Mouse (Mus musculus) forebrain, embryonic 14.5 days (tissue): ENCODE data around the gene Kalrn. TPM values are rescaled to one million over a fixed set of nuclear protein-coding genes. Genes with fewer than 3 reads are reported as not detected.

Source experiments
- ATAC-seq: fragments of 200-750 bp; cut with Nextera tagmentation; 2 replicates; pipeline ENCODE4 v1.8.0; 2017; ENCODE audit warnings: mild to moderate bottlenecking, moderate library complexity
- DNase-seq: peaks from one replicate; pipeline ENCODE4 v3.0.0-alpha.2; 2015; ENCODE audit warnings: low spot score
- H3K27ac ChIP-seq: fragments of 300-500 bp; sonication (generic); 2 replicates; pipeline ENCODE4 v1.5.1; 2014; ENCODE audit warnings: low read depth, mild to moderate bottlenecking, control low read depth, low read length, moderate library complexity
- H3K27me3 ChIP-seq: fragments of 300-500 bp; sonication (generic); replicated peaks from 2 replicates; pipeline ENCODE4 v1.6.1; 2014; ENCODE audit warnings: low read length, control low read depth, mixed read lengths; ENCODE audit not compliant: control insufficient read depth, insufficient read depth
- H3K36me3 ChIP-seq: fragments of 300-500 bp; sonication (generic); 2 replicates; pipeline ENCODE4 v1.6.1; 2014; ENCODE audit warnings: low read length, control low read depth; ENCODE audit not compliant: control insufficient read depth, insufficient read depth
- H3K4me1 ChIP-seq: fragments of 300-500 bp; sonication (generic); 2 replicates; pipeline ENCODE4 v1.6.1; 2014; ENCODE audit warnings: antibody characterized with exemption, low read length, control low read depth; ENCODE audit not compliant: control insufficient read depth, insufficient read depth
- H3K4me2 ChIP-seq: fragments of 300-500 bp; sonication (generic); 2 replicates; pipeline ENCODE4 v1.6.1; 2014; ENCODE audit warnings: mild to moderate bottlenecking, control low read depth, low read length
- H3K4me3 ChIP-seq: fragments of 300-500 bp; sonication (generic); 2 replicates; pipeline ENCODE4 v1.5.1; 2014; ENCODE audit warnings: low read depth, low read length, control low read depth
- H3K9ac ChIP-seq: fragments of 300-500 bp; sonication (generic); 2 replicates; pipeline ENCODE4 v1.6.1; 2014; ENCODE audit warnings: mild to moderate bottlenecking, low read length, control low read depth, moderate library complexity
- H3K9me3 ChIP-seq: fragments of 300-500 bp; sonication (generic); replicated peaks from 2 replicates; pipeline ENCODE4 v1.6.1; 2016; ENCODE audit warnings: low read length, control low read depth, mixed read lengths; ENCODE audit not compliant: control insufficient read depth
- WGBS: fragments of 180-500 bp; shearing (Covaris S2); extraction: QIAGEN DNeasy Blood & Tissue Kit; methylation state at CpG from one replicate; pipeline ENCODE4 v1.1.7; 2014; 5-methylcytosine and 5-hydroxymethylcytosine counted together
- polyA plus RNA-seq: library from polyadenylated mRNA; unstranded; fragments of >200 nt; fragmentation: Nextera tagmentation; extraction: Ambion mirVana; gene quantifications from 2 replicates; pipeline ENCODE4 v1.2.1, GENCODE M21; 2014

Kalrn gene
- polyA plus RNA-seq, 1 experiment from 2014 or later, result 19.7 TPM

DNA sequence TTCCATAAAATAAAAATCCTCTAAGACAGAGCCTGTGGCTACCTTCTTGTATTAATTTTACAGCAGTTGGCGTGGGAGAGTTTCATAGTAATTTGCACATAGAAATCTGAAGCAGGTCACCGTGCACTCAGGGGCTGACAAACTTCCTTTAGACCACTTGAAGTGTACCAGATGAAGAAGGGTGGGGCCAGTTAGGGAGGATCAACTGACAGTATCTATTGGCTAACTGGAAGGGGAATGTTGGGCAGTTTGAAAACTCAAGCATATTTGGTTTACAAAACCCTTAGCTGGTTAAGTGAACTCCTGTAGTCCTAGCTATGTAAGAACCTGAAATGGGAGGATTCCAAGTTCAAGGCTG lies 606.1 kb downstream of the Kalrn start:
- peaks cover 8% of the 10 kb centered on the region; the same call in 1 of the 2 replicates for H3K4me1 ChIP-seq
- peak overlapping the region; percentile 91 for H3K4me2 ChIP-seq
- H3K27me3 ChIP-seq, result no peaks in the 10 kb centered on the region
- H3K36me3 ChIP-seq, result peaks cover 16% of the 10 kb centered on the region
- peak overlapping the region; percentile 80 for H3K4me3 ChIP-seq
- H3K27ac ChIP-seq, result no peak overlapping the region
- peak overlapping the region; percentile 85; the same call in 1 of the 2 replicates for H3K9ac ChIP-seq
- 72% methylated on average over 2 of the region's 2 CpGs for WGBS
- H3K9me3 ChIP-seq, result no peaks in the 10 kb centered on the region
- ATAC-seq (peak; percentile 24; the same call in 1 of the 2 replicates), DNase-seq (no peak)

DNA sequence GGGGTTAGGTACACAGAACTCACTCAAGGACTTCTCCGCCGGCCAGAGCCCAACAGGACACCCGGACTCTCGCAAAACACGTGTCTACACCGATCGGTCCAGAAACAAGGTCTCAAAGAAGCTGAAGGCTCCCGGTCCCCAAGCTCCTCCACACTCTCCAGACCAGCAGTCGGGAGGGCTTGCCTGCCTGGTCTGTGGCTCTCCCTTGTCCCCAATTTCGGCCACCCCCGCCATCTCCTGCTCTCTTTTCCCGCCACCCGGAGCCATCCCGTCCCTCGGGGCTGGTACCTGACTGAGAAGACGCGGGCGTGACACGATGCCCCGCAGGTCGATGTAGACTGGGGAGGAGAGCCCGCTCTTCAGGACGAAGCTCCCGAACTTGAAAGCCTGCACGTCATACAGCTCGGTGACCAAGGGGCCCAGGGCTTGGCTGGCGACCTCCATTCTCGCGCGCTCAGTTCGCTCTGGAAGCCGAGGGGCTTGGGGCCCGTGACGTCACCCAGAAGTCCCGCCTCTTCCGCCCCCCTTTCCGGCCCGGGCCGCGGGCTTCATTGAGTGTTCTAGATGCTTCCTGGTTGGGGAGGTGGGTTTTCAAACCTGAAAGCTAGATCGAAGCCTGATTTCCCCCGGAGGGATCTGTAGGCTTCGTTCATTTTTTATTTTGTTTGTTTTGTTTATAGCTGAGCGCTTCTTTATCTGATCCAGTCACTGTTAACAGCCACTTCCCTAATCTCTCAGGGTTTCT lies 606.6 kb downstream of the Kalrn start, which contains the start of gene Umps:
TSS of gene Umps (minus strand) at position 501 of the 745 bp plus-strand sequence.
- Histone ChIP-seq H3K27me3 (no peaks in the 10 kb centered on the region), H3K27ac (no peak within 1 kb of the TSS), H3K4me3 (peak within 1 kb of the TSS; percentile 80), H3K9me3 (no peaks in the 10 kb centered on the region), H3K4me1 (peaks cover 8% of the 10 kb centered on the region; the same call in 1 of the 2 replicates), H3K4me2 (peak within 1 kb of the TSS; percentile 91), H3K9ac (peak within 1 kb of the TSS; percentile 85), H3K36me3 (peaks cover 21% of the 10 kb centered on the region)
- ATAC-seq (peak; percentile 96), DNase-seq (peak; percentile 92)
- WGBS, result 1% methylated on average over 44 of the region's 44 CpGs

DNA sequence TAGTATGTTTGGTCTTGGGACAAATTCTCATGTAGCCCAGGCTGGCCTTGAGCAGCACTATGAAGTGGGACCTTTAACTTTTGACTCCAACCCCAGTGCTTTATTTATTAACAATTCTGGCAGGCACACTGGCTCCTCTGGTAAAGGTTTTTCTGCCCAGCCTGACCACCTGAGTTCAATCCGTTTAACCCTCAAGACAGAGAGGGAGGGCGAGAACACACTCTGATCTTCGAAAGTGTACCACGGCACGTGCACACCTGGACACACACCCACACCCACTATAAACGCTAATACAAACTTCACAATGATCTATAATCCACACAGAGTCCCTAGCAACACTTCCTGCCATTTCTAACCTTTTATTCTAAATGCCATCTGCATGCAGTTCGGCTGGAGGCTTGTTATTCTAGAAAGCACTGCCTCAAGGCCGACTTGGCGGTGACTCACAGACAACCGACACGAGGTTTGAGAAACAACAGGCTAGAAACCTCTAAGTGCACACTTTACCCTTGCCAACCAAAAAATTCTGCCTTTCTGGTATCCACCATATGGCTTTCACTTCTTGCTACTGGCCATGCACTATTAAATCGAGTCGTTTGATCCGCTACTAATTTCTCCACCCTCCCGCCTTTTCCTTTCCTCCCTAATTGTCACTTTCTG lies 607.3 kb downstream of the Kalrn start:
- ATAC-seq, result peak; percentile 16; the same call in 1 of the 2 replicates
- Histone ChIP-seq H3K27me3 (no peaks in the 10 kb centered on the region), H3K4me3 (peak overlapping the region; percentile 80), H3K4me1 (peaks cover 8% of the 10 kb centered on the region; the same call in 1 of the 2 replicates), H3K27ac (no peak overlapping the region), H3K36me3 (peaks cover 28% of the 10 kb centered on the region), H3K9me3 (no peaks in the 10 kb centered on the region), H3K9ac (peak overlapping the region; percentile 85), H3K4me2 (peak overlapping the region; percentile 91)
- WGBS, result 14% methylated on average over 15 of the region's 15 CpGs
- peak; percentile 25 for DNase-seq

DNA sequence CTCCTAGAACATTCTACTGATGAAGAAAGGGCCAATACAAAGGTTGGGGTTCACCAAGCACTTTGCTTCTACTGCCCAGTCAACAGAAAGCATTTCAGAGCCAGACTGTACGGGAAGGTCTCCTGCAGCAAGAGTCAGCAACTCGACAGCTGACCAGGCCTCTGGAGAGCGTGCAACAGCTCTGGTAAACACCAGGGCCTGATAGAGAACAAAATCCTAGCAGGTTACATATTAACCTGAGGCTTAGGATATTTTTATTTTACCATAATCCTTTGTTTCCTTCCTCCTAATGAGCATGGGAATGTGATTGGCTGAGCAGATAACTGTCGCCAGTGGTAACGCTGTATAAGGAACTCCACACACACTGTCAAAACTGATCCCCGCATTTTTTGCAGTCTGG lies 609.8 kb downstream of the Kalrn start:
- no peaks in the 10 kb centered on the region for H3K9me3 ChIP-seq
- no peak overlapping the region for H3K4me3 ChIP-seq
- peaks cover 53% of the 10 kb centered on the region for H3K36me3 ChIP-seq
- no peak for ATAC-seq
- DNase-seq, result no peak
- no peak overlapping the region for H3K27ac ChIP-seq
- H3K27me3 ChIP-seq, result no peaks in the 10 kb centered on the region
- H3K4me1 ChIP-seq, result peaks cover 8% of the 10 kb centered on the region; the same call in 1 of the 2 replicates
- H3K9ac ChIP-seq, result no peak overlapping the region
- no peak overlapping the region for H3K4me2 ChIP-seq
- 92% methylated on average over 6 of the region's 6 CpGs for WGBS

DNA sequence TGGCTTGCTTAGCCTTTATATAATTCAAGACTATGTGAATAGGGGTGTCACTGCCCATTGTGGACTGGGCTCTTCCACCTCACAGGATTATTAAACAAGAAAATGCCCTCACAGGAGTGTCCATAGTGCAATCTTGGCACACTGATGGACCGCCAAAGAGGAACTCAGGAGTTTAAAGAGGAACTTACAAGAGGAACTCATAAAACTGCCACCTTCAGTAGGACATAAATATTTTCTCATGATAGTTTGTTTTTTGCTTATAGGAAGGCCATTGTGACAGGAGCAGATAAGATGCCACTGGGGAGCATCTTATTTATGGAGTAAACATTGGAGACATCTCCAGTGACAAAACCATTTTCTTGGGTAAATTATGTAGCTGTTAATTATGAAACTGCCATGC lies 618.5 kb downstream of the Kalrn start:
- no peaks in the 10 kb centered on the region for H3K27me3 ChIP-seq
- 94% methylated on average over 1 of the region's 1 CpGs for WGBS
- H3K27ac ChIP-seq, result no peak overlapping the region
- no peaks in the 10 kb centered on the region for H3K4me1 ChIP-seq
- no peak overlapping the region for H3K9ac ChIP-seq
- no peak for DNase-seq
- H3K4me3 ChIP-seq, result no peak overlapping the region
- H3K4me2 ChIP-seq, result no peak overlapping the region
- peaks cover 68% of the 10 kb centered on the region for H3K36me3 ChIP-seq
- ATAC-seq, result no peak
- no peaks in the 10 kb centered on the region for H3K9me3 ChIP-seq

DNA sequence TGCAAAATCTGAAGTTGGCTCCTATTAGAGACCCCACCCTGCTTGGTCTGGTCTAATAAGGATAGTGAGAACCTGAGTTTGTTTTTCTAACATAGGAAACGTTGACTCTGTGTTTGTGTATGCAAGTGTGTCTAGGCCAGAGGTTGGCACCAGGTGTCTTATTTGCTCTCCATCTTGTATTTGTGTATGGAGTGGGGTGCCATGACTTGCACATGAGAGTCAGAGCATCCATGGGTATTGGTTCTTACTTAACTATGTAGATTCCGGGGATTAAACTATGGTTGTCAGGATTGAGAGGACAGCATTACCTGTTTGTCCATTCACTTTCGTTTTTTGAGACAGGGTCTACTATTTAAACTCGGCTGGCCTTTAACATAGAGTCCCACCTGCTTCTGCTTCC lies 620.3 kb downstream of the Kalrn start:
- Histone ChIP-seq H3K36me3 (peaks cover 50% of the 10 kb centered on the region), H3K4me1 (no peaks in the 10 kb centered on the region), H3K27ac (no peak overlapping the region), H3K4me2 (no peak overlapping the region), H3K4me3 (no peak overlapping the region), H3K27me3 (no peaks in the 10 kb centered on the region), H3K9ac (no peak overlapping the region), H3K9me3 (no peaks in the 10 kb centered on the region)
- ATAC-seq, result no peak
- no peak for DNase-seq
- 95% methylated on average over 4 of the region's 4 CpGs for WGBS

DNA sequence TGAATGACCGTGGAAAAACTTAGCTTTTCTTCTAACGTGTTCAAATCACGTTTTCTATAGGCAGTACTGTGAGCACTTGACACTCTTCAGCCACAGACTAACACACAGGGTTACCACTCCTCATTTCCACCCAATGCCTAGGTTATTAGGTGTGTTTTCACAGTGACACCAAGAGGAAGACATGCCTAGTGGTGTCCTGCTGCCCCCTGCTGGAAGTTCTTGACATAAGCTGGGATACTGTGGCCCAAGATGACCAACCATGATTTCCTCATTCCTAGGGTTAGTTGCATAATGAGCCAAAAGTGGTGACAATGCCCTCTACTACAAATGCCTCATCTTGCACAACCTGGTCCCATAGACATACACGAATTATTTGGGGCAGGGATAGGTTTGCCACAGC lies 622.5 kb downstream of the Kalrn start:
- ATAC-seq (peak; percentile 85), DNase-seq (peak; percentile 83)
- Histone ChIP-seq H3K27ac (no peak overlapping the region), H3K4me3 (no peak overlapping the region), H3K9ac (no peak overlapping the region), H3K4me1 (no peaks in the 10 kb centered on the region), H3K27me3 (no peaks in the 10 kb centered on the region), H3K9me3 (no peaks in the 10 kb centered on the region), H3K36me3 (peaks cover 30% of the 10 kb centered on the region), H3K4me2 (no peak overlapping the region)
- WGBS, result 31% methylated on average over 4 of the region's 4 CpGs

DNA sequence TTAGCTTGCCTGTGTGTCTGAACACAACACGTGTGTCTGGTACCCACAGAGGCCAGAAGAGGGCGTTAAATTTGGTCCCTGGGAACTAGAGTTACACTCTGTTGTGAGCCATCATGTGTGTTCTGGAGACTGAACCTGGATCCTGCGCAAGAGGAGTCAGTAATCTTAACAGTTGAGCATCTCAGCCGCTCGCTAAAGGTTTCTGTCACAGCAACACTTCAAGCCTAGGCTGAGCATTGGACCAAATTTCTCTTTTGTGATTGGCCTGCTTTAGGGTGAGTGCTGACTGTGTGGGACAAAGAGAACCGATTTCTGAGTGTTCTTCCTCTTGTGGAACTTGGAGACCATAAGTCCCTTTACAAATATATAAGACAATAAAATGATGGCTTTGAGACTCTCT lies 622.9 kb downstream of the Kalrn start:
- H3K4me1 ChIP-seq, result no peaks in the 10 kb centered on the region
- H3K27ac ChIP-seq, result no peak overlapping the region
- no peaks in the 10 kb centered on the region for H3K9me3 ChIP-seq
- WGBS, result 84% methylated on average over 6 of the region's 6 CpGs
- H3K9ac ChIP-seq, result no peak overlapping the region
- H3K4me2 ChIP-seq, result no peak overlapping the region
- ATAC-seq (peak; percentile 34; the same call in 1 of the 2 replicates), DNase-seq (no peak)
- H3K27me3 ChIP-seq, result no peaks in the 10 kb centered on the region
- no peak overlapping the region for H3K4me3 ChIP-seq
- peaks cover 26% of the 10 kb centered on the region for H3K36me3 ChIP-seq
